Mouse (Mus musculus): Measurements from ENCODE around the gene Tcp10b.
"Not testable (repeated sequence)": the region's sequence is repeated elsewhere in the genome, so short reads cannot be mapped to it uniquely, and the experiment has no call there.

DNA sequence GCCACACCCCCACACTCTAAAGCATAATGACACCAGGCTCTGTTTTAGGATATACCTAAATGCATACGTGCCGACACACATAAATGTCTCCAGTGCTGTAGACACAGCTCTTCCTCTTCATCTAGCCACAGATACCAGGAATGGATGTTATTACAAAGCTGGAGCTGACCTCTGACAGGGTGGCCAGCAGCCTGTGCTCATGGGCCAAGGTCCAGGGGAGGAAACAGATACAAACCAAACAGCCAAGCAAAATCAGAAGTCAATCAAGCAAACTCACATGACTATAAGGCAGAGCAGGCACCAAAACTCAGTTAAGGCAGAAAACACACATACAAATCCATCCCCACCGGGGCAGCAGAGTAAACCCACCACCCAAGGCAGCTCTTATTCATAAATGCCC is 68.4 kb downstream of the Tcp10b start:
- TF ChIP-seq POLR2A (IDR thresholded peaks at IDR 0.05; ENCODE audit: extremely low read depth, insufficient read depth, low read length); CTCF (IDR thresholded peaks at IDR 0.05; ENCODE audit: low read depth, low read length): not testable (repeated sequence)
